Mouse (Mus musculus) small intestine, adult 10 weeks (tissue): ENCODE results near the gene Ecsit. TPM values are rescaled to one million over a fixed set of nuclear protein-coding genes. Genes with fewer than 3 reads are reported as not detected.

Experiments used
- polyA plus RNA-seq: library from polyadenylated mRNA; stranded (reverse); fragments of 350-450 nt; fragmentation: Illumina TruSeq; extraction: RNeasy Lipid Tissue Mini Kit (QIAGEN cat#74804); gene quantifications from one replicate; pipeline ENCODE4 v1.2.3, GENCODE M21; 2014; ENCODE audit warnings: low replicate concordance

Gene Ecsit
- polyA plus RNA-seq = 2.3 TPM

DNA sequence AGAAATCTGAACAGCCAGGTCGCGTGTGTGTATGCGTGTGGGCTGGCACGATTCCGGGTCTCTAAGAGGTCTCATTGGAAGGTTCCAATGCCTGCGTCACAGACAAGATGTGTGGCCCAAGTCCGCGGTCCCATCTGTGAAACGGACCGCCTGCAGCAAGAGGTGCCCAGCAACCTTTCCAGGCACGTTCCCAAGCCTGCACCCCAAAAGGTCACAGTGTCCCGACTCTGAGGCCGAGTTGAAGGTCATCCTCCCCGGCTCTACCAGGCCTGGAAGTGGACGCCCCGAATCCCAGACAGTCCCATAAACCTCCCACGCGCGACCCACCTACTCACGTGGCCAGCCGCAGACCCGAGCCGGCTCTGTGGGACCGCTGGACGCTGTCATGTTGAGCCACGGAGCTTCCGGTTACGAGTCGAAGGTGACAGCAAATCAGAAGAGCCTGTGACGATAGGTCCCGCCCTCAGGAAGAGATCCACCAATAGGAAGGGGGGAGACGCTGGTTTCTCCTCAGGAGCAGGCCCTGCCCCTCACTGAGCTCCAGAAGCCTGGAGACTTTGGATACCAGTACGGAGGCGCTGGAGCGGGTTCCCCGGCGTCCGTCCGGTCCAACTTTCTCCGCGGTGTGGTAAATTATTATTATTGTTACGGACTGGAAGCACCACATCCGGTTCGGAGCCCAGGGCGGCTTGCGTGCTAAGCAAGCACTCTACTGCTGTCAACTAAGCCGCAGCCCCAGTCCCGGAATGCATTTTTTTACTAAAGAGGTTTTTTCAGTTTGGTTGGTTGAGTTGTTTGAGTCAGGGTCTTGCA lies at the start of gene Ecsit:
TSS of gene Ecsit (minus strand) at position 417 of the 813 bp plus-strand sequence.

GRCm38 (mm10) chr9:22116740-22117426 lies 31.6 kb upstream of the Ecsit start, which contains the start of gene Elof1:
TSS of gene Elof1 (minus strand) at chr9:22117172.

GRCm38 (mm10) chr9:22098993-22099696 lies 13.9 kb upstream of the Ecsit start, which contains the start of gene Cnn1:
TSS of gene Cnn1 (plus strand) at chr9:22099216.

GRCm38 (mm10) chr9:22070791-22071573 lies 14.3 kb downstream of the Ecsit start, which contains the start of the genes Gm49318 and Zfp653:
TSS of gene Gm49318 (minus strand) at chr9:22071259.
TSS of gene Zfp653 (minus strand) at chr9:22071376.

DNA sequence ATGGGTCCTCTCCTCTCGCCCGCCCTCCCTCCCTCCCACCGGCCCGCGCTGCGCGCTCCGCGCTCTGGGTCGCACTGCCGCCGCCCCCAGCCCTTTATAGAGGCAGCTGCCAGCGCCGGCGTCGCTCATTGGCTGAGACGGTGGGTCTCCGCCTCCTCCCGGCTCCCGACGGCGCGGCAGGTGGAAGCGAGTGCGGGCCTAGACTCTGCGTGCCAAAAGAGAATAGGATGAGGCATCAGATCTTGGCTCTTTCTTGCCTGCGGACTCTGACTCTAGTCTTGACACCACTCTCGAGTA lies 33.3 kb downstream of the Ecsit start, which contains the start of gene Elavl3:
TSS of gene Elavl3 (minus strand) at position 66 of the 297 bp plus-strand sequence.

Other genes with a start within 250 kb of the Ecsit start
- gene Angptl8, start 249.9 kb downstream of the Ecsit start, polyA plus RNA-seq = not detected
- 2.5 TPM for gene Dock6, start 232.8 kb downstream of the Ecsit start, polyA plus RNA-seq
- gene Rab3d, start 167.2 kb downstream of the Ecsit start, polyA plus RNA-seq = 2.6 TPM
- gene Ccdc159, start 158.0 kb downstream of the Ecsit start, polyA plus RNA-seq = not detected
- 0.67 TPM for gene Tmem205, start 157.9 kb downstream of the Ecsit start, polyA plus RNA-seq
- gene Plppr2, start 148.4 kb downstream of the Ecsit start, polyA plus RNA-seq = 0.15 TPM
- 2.8 TPM for gene Swsap1, start 129.7 kb downstream of the Ecsit start, polyA plus RNA-seq
- not detected for gene Epor, start 121.9 kb downstream of the Ecsit start, polyA plus RNA-seq
- not detected for gene Rgl3, start 96.0 kb downstream of the Ecsit start, polyA plus RNA-seq
- not detected for gene Ccdc151, start 82.8 kb downstream of the Ecsit start, polyA plus RNA-seq
- gene Prkcsh, start 82.6 kb downstream of the Ecsit start, polyA plus RNA-seq = 4.0 TPM
- gene Elavl3, start 33.4 kb downstream of the Ecsit start, polyA plus RNA-seq = 0.37 TPM
- gene Gm49318, start 14.2 kb downstream of the Ecsit start, polyA plus RNA-seq = not detected
- gene Zfp653, start 14.1 kb downstream of the Ecsit start, polyA plus RNA-seq = not detected
- 48.9 TPM for gene Cnn1, start 13.8 kb upstream of the Ecsit start, polyA plus RNA-seq
- 0.97 TPM for gene Elof1, start 31.7 kb upstream of the Ecsit start, polyA plus RNA-seq
- gene Acp5, start 50.3 kb upstream of the Ecsit start, polyA plus RNA-seq = 5.3 TPM
- gene Pigyl, start 71.4 kb upstream of the Ecsit start, polyA plus RNA-seq = not detected
- 0.19 TPM for gene Zfp872, start 102.7 kb upstream of the Ecsit start, polyA plus RNA-seq
- 74.5 TPM for gene Zfp809, start 140.3 kb upstream of the Ecsit start, polyA plus RNA-seq
- gene Zfp599, start 174.5 kb upstream of the Ecsit start, polyA plus RNA-seq = 6.2 TPM
- gene Zfp810, start 222.2 kb upstream of the Ecsit start, polyA plus RNA-seq = 16.3 TPM